Mouse (Mus musculus) cortical plate, adult 2 months (tissue): Measurements from ENCODE around the gene Sipa1l2.

Source experiments
- CTCF ChIP-seq: fragments of 200-500 bp; IDR thresholded peaks from 2 replicates; pipeline ENCODE4 v1.5.1; 2011; ENCODE audit warnings: mild to moderate bottlenecking, control low read depth, low read length; ENCODE audit not compliant: insufficient read depth; ENCODE audit errors: extremely low read depth
- POLR2A ChIP-seq: fragments of 200-500 bp; IDR thresholded peaks from 2 replicates; pipeline ENCODE4 v1.6.1; 2011; ENCODE audit warnings: mild to moderate bottlenecking, low read length, control low read depth; ENCODE audit not compliant: insufficient read depth; ENCODE audit errors: extremely low read depth

GRCm38 (mm10) chr8:125569533-125570365, at the start of gene Sipa1l2:
- TF ChIP-seq CTCF (no peak), POLR2A (peak; percentile 41; the same call in 1 of the 2 replicates)
